Comparison of ENCODE assay signal across 8 mouse cellular contexts in genomic region chr8:121300501-121301411, GRCm38 (mm10).
DNase-seq lines count a peak whose midpoint lies in the region; ATAC-seq and TF ChIP-seq lines count a peak whose summit lies in the region.

No protein-coding gene starts in this region.

- no peaks in the 10 kb centered on the region for H3K36me3 ChIP-seq in E14TG2a.4 (ENCODE audit: insufficient read depth, low read length)
- H3K36me3 ChIP-seq in embryonic facial prominence, embryonic 11.5 days (replicated peaks; ENCODE audit: control insufficient read depth, insufficient read depth, low read depth, low read length) = no peaks in the 10 kb centered on the region
- H3K36me3 ChIP-seq in hindbrain, embryonic 16.5 days (ENCODE audit: control insufficient read depth, insufficient read depth, low read length) = no peaks in the 10 kb centered on the region
- H3K36me3 ChIP-seq in liver, postnatal 0 days (replicated peaks; ENCODE audit: insufficient read depth, low read length) = no peaks in the 10 kb centered on the region

- H3K4me3 ChIP-seq in E14TG2a.4 (replicated peaks; ENCODE audit: low read length) = 0 out of 2 replicates have a peak overlapping the region, but pooled peaks have one; percentile 17
- H3K4me3 ChIP-seq in embryonic facial prominence, embryonic 11.5 days (ENCODE audit: low read depth, low read length) = no peak overlapping the region
- no peak overlapping the region for H3K4me3 ChIP-seq in hindbrain, embryonic 16.5 days (ENCODE audit: low read length)
- no peak overlapping the region for H3K4me3 ChIP-seq in liver, postnatal 0 days (ENCODE audit: low read depth, low read length)
- no peak overlapping the region for H3K4me3 ChIP-seq in cerebellum, adult 2 months (replicated peaks; ENCODE audit: insufficient read depth, low read depth, low read length)

- peak overlapping the region; percentile 74 for H3K27ac ChIP-seq in embryonic facial prominence, embryonic 11.5 days (replicated peaks; ENCODE audit: low read depth, low read length)
- no peak overlapping the region for H3K27ac ChIP-seq in hindbrain, embryonic 16.5 days (ENCODE audit: low read depth, low read length)
- no peak overlapping the region for H3K27ac ChIP-seq in liver, postnatal 0 days (ENCODE audit: low read depth)
- no peak overlapping the region for H3K27ac ChIP-seq in cerebellum, adult 2 months (ENCODE audit: insufficient read depth, low read length)

- ATAC-seq in embryonic facial prominence, embryonic 11.5 days (replicated peaks; ENCODE audit: insufficient number of reproducible peaks, low FRiP score, low TSS enrichment, low read depth) = peak; percentile 91
- ATAC-seq in hindbrain, embryonic 16.5 days = no peak
- ATAC-seq in liver, postnatal 0 days = no peak

- no peak for TF ChIP-seq CTCF in E14TG2a.4 (conservative IDR thresholded peaks at IDR 0.05; ENCODE audit: low read length)
- TF ChIP-seq CTCF in liver, postnatal 0 days (IDR thresholded peaks at IDR 0.05; ENCODE audit: low read depth) = no peak
- TF ChIP-seq CTCF in cerebellum, adult 2 months (IDR thresholded peaks at IDR 0.05; ENCODE audit: borderline replicate concordance, insufficient read depth, low read depth, low read length) = no peak

- H3K4me2 ChIP-seq in embryonic facial prominence, embryonic 11.5 days (ENCODE audit: low read depth, low read length) = peak overlapping the region; percentile 26
- H3K4me2 ChIP-seq in hindbrain, embryonic 16.5 days (ENCODE audit: low read length) = peak overlapping the region; percentile 40
- peak overlapping the region; percentile 47; the same call in 1 of the 2 replicates for H3K4me2 ChIP-seq in liver, postnatal 0 days (ENCODE audit: low read depth, low read length)

- H3K4me1 ChIP-seq in E14TG2a.4 (replicated peaks; ENCODE audit: low read depth, low read length) = peaks cover 15% of the 10 kb centered on the region
- peaks cover 13% of the 10 kb centered on the region for H3K4me1 ChIP-seq in embryonic facial prominence, embryonic 11.5 days (ENCODE audit: control insufficient read depth, insufficient read depth, low read length)
- peaks cover 28% of the 10 kb centered on the region for H3K4me1 ChIP-seq in hindbrain, embryonic 16.5 days (ENCODE audit: control insufficient read depth, insufficient read depth, low read depth, low read length)
- H3K4me1 ChIP-seq in liver, postnatal 0 days (ENCODE audit: insufficient read depth) = peaks cover 11% of the 10 kb centered on the region
- no peaks in the 10 kb centered on the region for H3K4me1 ChIP-seq in cerebellum, adult 2 months (ENCODE audit: control insufficient read depth, insufficient read depth, low read length)

- H3K27me3 ChIP-seq in E14TG2a.4 (ENCODE audit: insufficient read depth, low read length) = peaks cover 32% of the 10 kb centered on the region
- H3K27me3 ChIP-seq in embryonic facial prominence, embryonic 11.5 days (ENCODE audit: control insufficient read depth, insufficient read depth, low read length) = 0 out of 2 replicates have a peak, but pooled peaks cover 2% of the 10 kb centered on the region
- no peaks in the 10 kb centered on the region for H3K27me3 ChIP-seq in hindbrain, embryonic 16.5 days (replicated peaks; ENCODE audit: control insufficient read depth, insufficient read depth, low read length)
- H3K27me3 ChIP-seq in liver, postnatal 0 days (ENCODE audit: insufficient read depth, low read length) = 0 out of 2 replicates have a peak, but pooled peaks cover 13% of the 10 kb centered on the region
- no peaks in the 10 kb centered on the region; the same call in 1 of the 2 replicates for H3K27me3 ChIP-seq in cerebellum, adult 2 months (ENCODE audit: control insufficient read depth, insufficient read depth, low read length)

- TF ChIP-seq POLR2A in cerebellum, adult 2 months (IDR thresholded peaks at IDR 0.05; ENCODE audit: borderline replicate concordance, insufficient read depth, low read length) = no peak

- no peaks in the 10 kb centered on the region for H3K9me3 ChIP-seq in E14TG2a.4 (ENCODE audit: low read length)
- no peaks in the 10 kb centered on the region for H3K9me3 ChIP-seq in embryonic facial prominence, embryonic 11.5 days (replicated peaks; ENCODE audit: control insufficient read depth, low read length)
- H3K9me3 ChIP-seq in hindbrain, embryonic 16.5 days (ENCODE audit: control insufficient read depth, low read length) = no peaks in the 10 kb centered on the region
- no peaks in the 10 kb centered on the region for H3K9me3 ChIP-seq in liver, postnatal 0 days (ENCODE audit: low read length)

- no peak for TF ChIP-seq EP300 in liver, postnatal 0 days (IDR thresholded peaks at IDR 0.05; ENCODE audit: low read depth)

- WGBS in embryonic facial prominence, embryonic 11.5 days = 11% methylated on average over 28 of the region's 28 CpGs
- WGBS in hindbrain, embryonic 16.5 days = 28% methylated on average over 28 of the region's 28 CpGs
- 18% methylated on average over 28 of the region's 28 CpGs for WGBS in liver, postnatal 0 days (ENCODE audit: insufficient replicate concordance)
- 40% methylated on average over 28 of the region's 28 CpGs for WGBS in cerebellum, adult 2 months

- peak overlapping the region; percentile 26; the same call in 1 of the 2 replicates for H3K9ac ChIP-seq in embryonic facial prominence, embryonic 11.5 days (replicated peaks; ENCODE audit: low read length)
- H3K9ac ChIP-seq in hindbrain, embryonic 16.5 days (ENCODE audit: low read depth, low read length) = peak overlapping the region; percentile 50
- H3K9ac ChIP-seq in liver, postnatal 0 days (replicated peaks) = no peak overlapping the region

- peak; percentile 90 for DNase-seq in embryonic facial prominence, embryonic 11.5 days (ENCODE audit: low spot score)
- DNase-seq in liver, postnatal 0 days = no peak
- peak; percentile 52 for DNase-seq in thymus, postnatal 0 days (ENCODE audit: low spot score)
- DNase-seq in cerebellum, adult 2 months = no peak
- DNase-seq in adrenal gland, postnatal 25 days = no peak
- DNase-seq in layer of hippocampus, postnatal 36 days = no peak

Comparison
In these comparisons a context has a peak if more than half of its experiments do, and no peak if none do; other contexts are left out.
1. DNase-seq: peak in embryonic facial prominence, embryonic 11.5 days (single experiment) and thymus, postnatal 0 days (single experiment); none in liver, postnatal 0 days (single experiment), cerebellum, adult 2 months (0 of 2), adrenal gland, postnatal 25 days (single experiment) and layer of hippocampus, postnatal 36 days (0 of 2).
2. Peak in every context shown above with its lines, with median percentiles within 50 percentile points of each other: H3K4me2 ChIP-seq.